Mouse (Mus musculus) small intestine, adult 2 months (tissue): ENCODE measurements around the gene Adam19. TPM values are rescaled to one million over a fixed set of nuclear protein-coding genes. Genes with fewer than 3 reads are reported as not detected.

Source experiments
- H3K27ac ChIP-seq: fragments of 200-500 bp; 2 replicates; pipeline ENCODE4 v1.5.1; 2012; ENCODE audit warnings: low read depth, low read length, control low read depth, inconsistent platforms; ENCODE audit not compliant: insufficient read depth
- H3K27me3 ChIP-seq: fragments of 200-500 bp; 2 replicates; pipeline ENCODE4 v1.6.1; 2012; ENCODE audit warnings: mild to moderate bottlenecking, moderate library complexity, low read length, inconsistent platforms; ENCODE audit not compliant: control insufficient read depth, insufficient read depth
- H3K36me3 ChIP-seq: fragments of 200-500 bp; 2 replicates; pipeline ENCODE4 v1.6.1; 2012; ENCODE audit warnings: mild to moderate bottlenecking, low read length, control low read depth, inconsistent platforms; ENCODE audit not compliant: control insufficient read depth, insufficient read depth
- H3K4me1 ChIP-seq: fragments of 200-500 bp; 2 replicates; pipeline ENCODE4 v1.6.1; 2012; ENCODE audit warnings: low read length, inconsistent platforms, mixed read lengths; ENCODE audit not compliant: control insufficient read depth, insufficient read depth, insufficient read length
- H3K4me3 ChIP-seq: fragments of 200-500 bp; 2 replicates; pipeline ENCODE4 v1.5.1; 2012; ENCODE audit warnings: low read depth, mild to moderate bottlenecking, control low read depth, inconsistent platforms, low read length, moderate library complexity
- CTCF ChIP-seq: fragments of 200-500 bp; IDR thresholded peaks from 2 replicates; pipeline ENCODE4 v1.5.1; 2012; ENCODE audit warnings: low read depth, mild to moderate bottlenecking, control low read depth, inconsistent platforms, low read length, moderate library complexity, mixed read lengths; ENCODE audit not compliant: insufficient replicate concordance, insufficient read length; ENCODE audit errors: extremely low read depth
- POLR2A ChIP-seq: fragments of 200-500 bp; IDR thresholded peaks from 2 replicates; pipeline ENCODE4 v1.6.1; 2012; ENCODE audit warnings: low read depth, mild to moderate bottlenecking, control low read depth, inconsistent platforms, low read length, moderate library complexity
- WGBS: fragments of 180-500 bp; shearing (Covaris S2); methylation state at CpG from one replicate; pipeline ENCODE4 v1.1.7; 2018; 5-methylcytosine and 5-hydroxymethylcytosine counted together
- polyA plus RNA-seq: library from polyadenylated mRNA; depleted of rRNA; stranded (reverse); fragments of >200 nt; gene quantifications from 2 replicates; pipeline ENCODE4 v1.2.3, GENCODE M21; 2012

Gene Adam19
- polyA plus RNA-seq, 1 experiment, result 6.8 TPM

GRCm38 (mm10) chr11:46067371-46068060 is 11.7 kb downstream of the Adam19 start:
- Histone ChIP-seq H3K27me3 (no peaks in the 10 kb centered on the region), H3K36me3 (no peaks in the 10 kb centered on the region), H3K27ac (peak overlapping the region; percentile 3; the same call in 1 of the 2 replicates), H3K4me1 (peaks cover 4% of the 10 kb centered on the region; the same call in 1 of the 2 replicates), H3K4me3 (no peak overlapping the region)
- 81% methylated on average over 10 of the region's 10 CpGs for WGBS
- TF ChIP-seq CTCF (no peak), POLR2A (no peak)

GRCm38 (mm10) chr11:46068756-46069407 is 13.1 kb downstream of the Adam19 start:
- H3K36me3 ChIP-seq, result peaks cover 2% of the 10 kb centered on the region; the same call in 1 of the 2 replicates
- H3K27me3 ChIP-seq, result no peaks in the 10 kb centered on the region
- H3K4me3 ChIP-seq, result no peak overlapping the region
- WGBS, result 52% methylated on average over 12 of the region's 12 CpGs
- H3K27ac ChIP-seq, result peak overlapping the region; percentile 71
- peaks cover 4% of the 10 kb centered on the region; the same call in 1 of the 2 replicates for H3K4me1 ChIP-seq
- TF ChIP-seq POLR2A (no peak), CTCF (no peak)

- H3K4me1 ChIP-seq, result peaks cover 7% of the 10 kb centered on the region; the same call in 1 of the 2 replicates
- peaks cover 2% of the 10 kb centered on the region; the same call in 1 of the 2 replicates for H3K36me3 ChIP-seq
- no peak for TF ChIP-seq CTCF
- TF ChIP-seq POLR2A, result no peak
- H3K27ac ChIP-seq, result peak overlapping the region; percentile 47
- WGBS, result 56% methylated on average over 17 of the region's 17 CpGs
- H3K27me3 ChIP-seq, result no peaks in the 10 kb centered on the region
- no peak overlapping the region for H3K4me3 ChIP-seq
Measured at GRCm38 (mm10) chr11:46069408-46070003, 13.7 kb downstream of the Adam19 start.

GRCm38 (mm10) chr11:46070161-46070560 is 14.4 kb downstream of the Adam19 start:
- Histone ChIP-seq H3K27ac (peak overlapping the region; percentile 10), H3K27me3 (no peaks in the 10 kb centered on the region), H3K4me1 (peaks cover 7% of the 10 kb centered on the region; the same call in 1 of the 2 replicates), H3K36me3 (peaks cover 2% of the 10 kb centered on the region; the same call in 1 of the 2 replicates), H3K4me3 (no peak overlapping the region)
- WGBS, result 83% methylated on average over 4 of the region's 4 CpGs
- no peak for TF ChIP-seq CTCF

GRCm38 (mm10) chr11:46070789-46071188 is 15.0 kb downstream of the Adam19 start:
- H3K27ac ChIP-seq, result 0 out of 2 replicates have a peak overlapping the region, but pooled peaks have one; percentile 36
- H3K4me3 ChIP-seq, result no peak overlapping the region
- WGBS, result 60% methylated on average over 8 of the region's 8 CpGs
- peaks cover 2% of the 10 kb centered on the region; the same call in 1 of the 2 replicates for H3K36me3 ChIP-seq
- H3K27me3 ChIP-seq, result no peaks in the 10 kb centered on the region
- peaks cover 7% of the 10 kb centered on the region; the same call in 1 of the 2 replicates for H3K4me1 ChIP-seq
- TF ChIP-seq POLR2A (no peak), CTCF (no peak)

- Histone ChIP-seq H3K4me3 (no peak overlapping the region), H3K4me1 (peaks cover 7% of the 10 kb centered on the region; the same call in 1 of the 2 replicates), H3K27me3 (no peaks in the 10 kb centered on the region), H3K27ac (peak overlapping the region; percentile 53), H3K36me3 (peaks cover 2% of the 10 kb centered on the region; the same call in 1 of the 2 replicates)
- no peak for TF ChIP-seq CTCF
- TF ChIP-seq POLR2A, result no peak
- WGBS, result 71% methylated on average over 8 of the region's 8 CpGs
Measured at GRCm38 (mm10) chr11:46072466-46073060, 16.8 kb downstream of the Adam19 start.
